Mouse (Mus musculus): ENCODE measurements around the gene S100a5.
A peak's percentile ranks its signal among the peaks of the same experiment; 100 is the strongest.

DNA sequence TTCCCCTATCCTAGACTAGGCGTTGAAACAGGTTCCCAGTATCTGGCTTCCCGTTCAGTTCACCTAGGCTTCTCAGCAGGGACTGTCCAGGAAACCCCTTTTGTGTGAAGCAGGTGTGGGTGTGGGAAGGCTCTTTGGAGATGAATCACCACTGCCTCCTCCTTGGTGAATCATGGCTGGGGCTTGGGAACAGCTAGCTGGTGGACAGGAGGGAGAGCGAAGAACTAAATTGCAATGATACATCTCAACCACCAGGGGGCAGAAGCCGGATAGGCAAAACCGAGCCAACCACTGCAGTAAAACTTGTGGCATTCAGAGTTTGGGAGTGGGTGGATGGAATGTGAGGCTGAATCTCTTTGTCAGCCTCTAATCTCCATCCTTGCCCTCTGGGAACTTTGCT lies 22.7 kb upstream of the S100a5 start:
- TF ChIP-seq CTCF (IDR thresholded peaks at IDR 0.05; ENCODE audit: extremely low read depth, insufficient read depth, low read length): peak; percentile 87
- TF ChIP-seq POLR2A (IDR thresholded peaks at IDR 0.05; ENCODE audit: extremely low read depth, insufficient read depth, low read length): no peak
